Mouse (Mus musculus) megakaryocyte, embryonic 14.5 days (primary cell): Measurements from ENCODE around the gene Prom2.

Experiments used
- FLI1 ChIP-seq: IDR thresholded peaks from 2 replicates; pipeline ENCODE4 v1.6.1; 2012; ENCODE audit warnings: low read length, inconsistent platforms, mixed read lengths
- GATA1 ChIP-seq: IDR thresholded peaks from 3 replicates; pipeline ENCODE4 v1.6.1; 2012; ENCODE audit warnings: mixed read lengths, low read length, inconsistent platforms, borderline replicate concordance

DNA sequence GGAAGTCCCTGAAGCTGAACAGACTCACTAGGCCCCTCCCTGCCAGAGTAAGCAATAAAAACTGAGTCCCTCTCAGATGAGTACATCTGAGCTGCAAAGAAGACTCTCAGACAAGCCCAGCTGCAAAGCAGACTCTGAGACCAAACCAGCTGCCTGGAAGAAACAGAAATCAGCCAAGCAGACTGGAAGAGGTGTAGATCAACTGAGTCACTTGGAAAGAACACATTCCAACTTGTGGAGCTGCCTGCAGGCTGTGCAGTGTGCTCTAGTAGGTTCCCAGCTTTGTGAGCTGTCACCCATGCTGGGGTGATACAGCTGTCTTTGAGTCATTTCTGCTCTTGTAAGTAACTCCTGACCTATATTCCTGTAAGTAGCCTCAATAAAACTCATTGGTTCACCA is 8.4 kb upstream of the Prom2 start:
- no peak for TF ChIP-seq GATA1
- TF ChIP-seq FLI1 = no peak
